Mouse (Mus musculus) mesoderm, embryonic 11.5 days (tissue): ENCODE data around the gene Acer3.

Experiments used
- DNase-seq: peaks from one replicate; pipeline ENCODE4 v3.0.0-alpha.2; 2012; ENCODE audit warnings: low read depth, low spot score

Acer3 gene

GRCm38 (mm10) chr7:98321083-98321482 is at the start of gene Acer3:
TSS of gene Acer3 (minus strand) at chr7:98321208.
- DNase-seq = no peak

- no peak for DNase-seq
Observed at GRCm38 (mm10) chr7:98369762-98370369, 48.9 kb upstream of the Acer3 start.

GRCm38 (mm10) chr7:98361662-98362061 is 40.7 kb upstream of the Acer3 start:
- DNase-seq = no peak

GRCm38 (mm10) chr7:98361063-98361652 is 40.1 kb upstream of the Acer3 start, which contains the start of gene Tsku:
TSS of gene Tsku (minus strand) at chr7:98361328.
- peak; percentile 98 for DNase-seq

GRCm38 (mm10) chr7:98360621-98360990 is 39.6 kb upstream of the Acer3 start:
- no peak for DNase-seq

- peak; percentile 85 for DNase-seq
Observed at GRCm38 (mm10) chr7:98359951-98360620, 39.1 kb upstream of the Acer3 start.

GRCm38 (mm10) chr7:98358016-98358415 is 37.0 kb upstream of the Acer3 start:
- DNase-seq = no peak

GRCm38 (mm10) chr7:98357324-98357723 is 36.3 kb upstream of the Acer3 start:
- DNase-seq = no peak

- DNase-seq = no peak
Observed at GRCm38 (mm10) chr7:98354921-98355310, 33.9 kb upstream of the Acer3 start.

- DNase-seq = no peak
Observed at GRCm38 (mm10) chr7:98354160-98354920, 33.3 kb upstream of the Acer3 start.

GRCm38 (mm10) chr7:98353616-98354015 is 32.6 kb upstream of the Acer3 start:
- no peak for DNase-seq

GRCm38 (mm10) chr7:98351523-98351922 is 30.5 kb upstream of the Acer3 start:
- DNase-seq = no peak

GRCm38 (mm10) chr7:98349821-98350220 is 28.8 kb upstream of the Acer3 start:
- DNase-seq = no peak

- peak; percentile 82 for DNase-seq
Observed at GRCm38 (mm10) chr7:98349096-98349495, 28.1 kb upstream of the Acer3 start.

GRCm38 (mm10) chr7:98348043-98348442 is 27.0 kb upstream of the Acer3 start:
- DNase-seq = peak; percentile 67

- no peak for DNase-seq
Observed at GRCm38 (mm10) chr7:98347471-98347870, 26.5 kb upstream of the Acer3 start.

- no peak for DNase-seq
Observed at GRCm38 (mm10) chr7:98345036-98345435, 24.0 kb upstream of the Acer3 start.

- DNase-seq = no peak
Observed at GRCm38 (mm10) chr7:98344361-98344760, 23.4 kb upstream of the Acer3 start.

- DNase-seq = no peak
Observed at GRCm38 (mm10) chr7:98342249-98342648, 21.2 kb upstream of the Acer3 start.

- DNase-seq = peak; percentile 92
Observed at GRCm38 (mm10) chr7:98341475-98341874, 20.5 kb upstream of the Acer3 start.

GRCm38 (mm10) chr7:98340343-98340742 is 19.3 kb upstream of the Acer3 start:
- DNase-seq = no peak

- no peak for DNase-seq
Observed at GRCm38 (mm10) chr7:98333987-98334386, 13.0 kb upstream of the Acer3 start.
